Mouse (Mus musculus) gastrocnemius, adult 2 months (tissue): ENCODE data around the gene Sirt7. TPM values are rescaled to one million over a fixed set of nuclear protein-coding genes. Genes with fewer than 3 reads are reported as not detected.
A peak's percentile ranks its signal among the peaks of the same experiment; 100 is the strongest.

Experiments
- DNase-seq: peaks from one replicate; pipeline ENCODE4 v3.0.0; 2022
- H3K27ac ChIP-seq: fragments of 200-600 bp; 2 replicates; pipeline ENCODE4 v1.8.1; 2022; ENCODE audit warnings: mild to moderate bottlenecking
- H3K4me3 ChIP-seq: fragments of 200-600 bp; 2 replicates; pipeline ENCODE4 v1.8.1; 2022; ENCODE audit warnings: mild to moderate bottlenecking, moderate library complexity
- CTCF ChIP-seq: fragments of 200-600 bp; IDR thresholded peaks from 2 replicates; pipeline ENCODE4 v1.8.1; 2022; ENCODE audit warnings: antibody characterized with exemption, mild to moderate bottlenecking, moderate library complexity
- intact Hi-C: fragments of 180-260 bp; cut with DNase I; formaldehyde crosslinking; loops from one replicate; pipeline ENCODE4 v1.15.1; 2025
- microRNA-seq: library from miRNA; unstranded; fragments of <30 nt; microRNA quantifications from one replicate; pipeline ENCODE4 v1.2.0, GENCODE M21; 2021
- total RNA-seq, 2 experiments: library from RNA; stranded (reverse); gene quantifications; 2 replicates each; pipeline ENCODE4 v1.2.3; 2021

Gene Sirt7
- total RNA-seq, 2 experiments from 2014 or later, result 4.1 to 4.7 TPM

GRCm38 (mm10) chr11:120575046-120575445, 50.0 kb downstream of the Sirt7 start:
- intact Hi-C loops, result loop anchor here (5.0 kb wide), 2 partner anchors 33 to 37 kb away; no protein-coding TSS in a partner anchor
- Histone ChIP-seq H3K4me3 (no peak overlapping the region), H3K27ac (no peak overlapping the region)
- TF ChIP-seq CTCF, result no peak
- no peak for DNase-seq

GRCm38 (mm10) chr11:120574278-120574600, 50.8 kb downstream of the Sirt7 start:
- intact Hi-C loops, result no loop called here

GRCm38 (mm10) chr11:120573585-120574277, 51.3 kb downstream of the Sirt7 start:
- no peak for DNase-seq
- no peak for TF ChIP-seq CTCF
- H3K27ac ChIP-seq, result peak overlapping the region; percentile 99
- peak overlapping the region; percentile 76 for H3K4me3 ChIP-seq
- intact Hi-C loops, result no loop called here

More at GRCm38 (mm10) chr11:120574278-120574600, 50.8 kb downstream of the Sirt7 start:
- Histone ChIP-seq H3K4me3 (peak overlapping the region; percentile 76), H3K27ac (peak overlapping the region; percentile 99)
- TF ChIP-seq CTCF, result no peak
- DNase-seq, result no peak

DNA sequence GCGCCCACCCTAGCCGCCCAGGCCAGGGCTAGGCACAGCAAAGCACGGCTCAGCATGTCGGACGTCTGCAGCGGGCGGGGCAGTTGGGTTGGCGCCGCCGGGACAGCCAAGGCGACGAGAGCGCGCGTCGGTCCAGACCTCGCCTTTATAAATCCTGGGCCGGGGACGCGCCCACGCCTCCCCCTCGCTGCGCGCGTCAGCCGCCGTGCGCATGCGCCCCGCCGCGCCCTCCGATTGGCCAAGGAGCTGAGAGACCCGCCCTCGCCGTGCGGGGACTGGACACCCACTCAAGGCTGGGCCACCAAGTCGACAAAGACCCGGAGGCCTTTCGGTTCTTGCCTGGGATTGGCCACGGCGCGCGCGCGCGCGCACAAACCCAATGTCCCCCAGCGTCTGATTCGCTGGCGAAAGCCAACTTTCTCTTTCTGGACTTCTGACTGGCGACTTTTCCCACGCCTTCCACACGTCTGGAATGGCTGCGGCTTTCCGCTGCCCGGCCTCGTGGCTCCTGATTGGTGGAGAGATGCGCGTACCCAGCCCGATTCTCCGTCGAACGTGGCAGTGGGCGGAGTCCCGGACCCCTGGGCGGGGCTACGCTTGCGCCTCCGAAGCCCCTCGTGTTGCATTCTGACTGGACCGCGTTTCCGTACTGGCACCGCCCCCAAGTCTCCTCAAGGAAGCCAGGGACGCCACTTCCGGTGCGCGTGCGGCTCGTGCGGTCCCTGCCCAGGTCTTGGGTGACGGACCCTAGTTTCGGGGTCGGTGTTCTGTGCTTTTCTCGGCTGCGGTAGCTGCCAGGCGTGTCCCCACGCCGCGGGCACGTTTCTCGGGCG, 52.1 kb downstream of the Sirt7 start, which contains the start of gene P4hb:
Gene P4hb, minus strand, starts transcription at position 502 of the 833 bp plus-strand sequence.
- DNase-seq, result peak; percentile 100
- Histone ChIP-seq H3K4me3 (peak within 1 kb of the TSS; percentile 76), H3K27ac (peak within 1 kb of the TSS; percentile 99)
- intact Hi-C loops, result loop anchor here (1.0 kb wide), 1 partner anchor 22 kb away; the partner anchor contains the start of gene Ppp1r27
- TF ChIP-seq CTCF, result no peak

- Histone ChIP-seq H3K4me3 (peak overlapping the region; percentile 76), H3K27ac (peak overlapping the region; percentile 99)
- intact Hi-C loops, result loop anchor here (1.0 kb wide), 1 partner anchor 21 kb away; the partner anchor contains the start of gene Ppp1r27
- DNase-seq, result no peak
- TF ChIP-seq CTCF, result no peak
Measured at GRCm38 (mm10) chr11:120572417-120572751, 52.7 kb downstream of the Sirt7 start.

DNA sequence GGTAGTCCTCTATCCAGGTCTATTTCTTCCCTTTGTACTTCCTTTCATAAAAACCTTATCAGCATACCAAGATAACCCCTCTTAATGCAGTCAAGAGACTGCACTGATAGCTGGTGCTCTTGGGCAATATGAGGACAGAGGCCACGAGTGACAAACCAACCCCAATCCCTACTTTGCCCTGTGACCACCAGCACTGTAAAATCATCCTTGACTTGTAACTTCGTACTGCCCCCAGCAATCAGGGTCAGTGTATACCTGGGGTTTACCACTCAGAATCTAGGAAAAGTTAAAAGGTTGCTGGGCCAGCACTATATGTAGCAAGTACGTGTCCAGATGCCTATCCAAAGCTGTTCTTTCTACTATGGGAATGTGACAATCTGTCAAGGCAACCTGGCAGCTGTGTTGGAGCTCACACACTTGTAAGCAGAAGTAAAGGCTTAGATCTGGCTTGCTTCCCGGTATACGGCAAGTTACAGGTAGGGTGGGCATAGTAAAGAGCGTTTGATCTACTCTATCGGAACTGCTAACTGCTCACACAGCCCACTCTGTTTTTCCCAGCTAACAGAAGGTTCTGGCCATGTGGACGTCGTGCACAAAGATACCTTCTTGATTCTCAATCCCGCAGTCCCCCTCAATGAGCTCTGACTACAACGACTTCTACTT, 53.2 kb downstream of the Sirt7 start:
- DNase-seq, result no peak
- no peak for TF ChIP-seq CTCF
- intact Hi-C loops, result loop anchor here (1.0 kb wide), 1 partner anchor 21 kb away; the partner anchor contains the start of gene Ppp1r27
- Histone ChIP-seq H3K27ac (peak overlapping the region; percentile 99), H3K4me3 (peak overlapping the region; percentile 76)

- intact Hi-C loops, result no loop called here
- peak overlapping the region; percentile 76 for H3K4me3 ChIP-seq
- 0 out of 2 replicates have a peak overlapping the region, but pooled peaks have one; percentile 99 for H3K27ac ChIP-seq
- TF ChIP-seq CTCF, result no peak
- DNase-seq, result no peak
Measured at GRCm38 (mm10) chr11:120571122-120571521, 53.9 kb downstream of the Sirt7 start.

Small RNA genes lying within 50 kb of the gene (microRNA-seq; reads per million reads assigned to microRNA genes)
- gene Mir6936, result not detected

Other genes with a start within 250 kb of the Sirt7 start
- gene Faap100, start 246.5 kb downstream of the Sirt7 start, total RNA-seq, result 10 to 100 TPM; 18.5 to 18.8 TPM
- gene Nploc4, start 187.5 kb downstream of the Sirt7 start, total RNA-seq, result 10 to 100 TPM; 75.8 to 94.9 TPM
- 1 to 10 TPM in 1 of 2 experiments, not detected in 1; 1.1 TPM for gene Tspan10, start 182.6 kb downstream of the Sirt7 start, total RNA-seq
- gene Pde6g, start 171.7 kb downstream of the Sirt7 start, total RNA-seq, result 1 to 10 TPM in 1 of 2 experiments, under 1 TPM in 1; 0.41 to 1.2 TPM
- 10 to 100 TPM; 19.1 to 31.8 TPM for gene Oxld1, start 167.2 kb downstream of the Sirt7 start, total RNA-seq
- gene Ccdc137, start 167.1 kb downstream of the Sirt7 start, total RNA-seq, result 1 to 10 TPM; 5.2 to 7.2 TPM
- 1 to 10 TPM; 5.6 to 6.3 TPM for gene Arl16, start 157.6 kb downstream of the Sirt7 start, total RNA-seq
- 100 to 1,000 TPM; 120 to 177 TPM for gene Mrpl12, start 140.6 kb downstream of the Sirt7 start, total RNA-seq
- 1 to 10 TPM; 2.8 to 4.1 TPM for gene Slc25a10, start 133.4 kb downstream of the Sirt7 start, total RNA-seq
- gene Gcgr, start 94.5 kb downstream of the Sirt7 start, total RNA-seq, result under 1 TPM in 1 of 2 experiments, not detected in 1; 0.33 TPM
- 10 to 100 TPM; 21.7 to 22.1 TPM for gene Mcrip1, start 75.5 kb downstream of the Sirt7 start, total RNA-seq
- 100 to 1,000 TPM; 188 to 418 TPM for gene Ppp1r27, start 74.1 kb downstream of the Sirt7 start, total RNA-seq
- 100 to 1,000 TPM; 201 to 240 TPM for gene P4hb, start 52.0 kb downstream of the Sirt7 start, total RNA-seq
- 10 to 100 TPM; 72.1 to 89.6 TPM for gene Arhgdia, start 43.6 kb downstream of the Sirt7 start, total RNA-seq
- 10 to 100 TPM; 36.0 to 44.7 TPM for gene Alyref, start 26.9 kb downstream of the Sirt7 start, total RNA-seq
- gene Anapc11, start 26.8 kb downstream of the Sirt7 start, total RNA-seq, result 10 to 100 TPM; 45.3 to 58.5 TPM
- gene Npb, start 16.8 kb downstream of the Sirt7 start, total RNA-seq, result under 1 TPM in 1 of 2 experiments, not detected in 1; 0.78 TPM
- gene Pcyt2, start 7.3 kb downstream of the Sirt7 start, total RNA-seq, result 10 to 100 TPM; 30.6 to 39.2 TPM
- gene Mafg, start 8.4 kb upstream of the Sirt7 start, total RNA-seq, result 10 to 100 TPM; 53.1 to 68.2 TPM
- gene Pycr1, start 18.5 kb upstream of the Sirt7 start, total RNA-seq, result 1 to 10 TPM; 3.5 to 3.8 TPM
- gene Myadml2, start 22.9 kb upstream of the Sirt7 start, total RNA-seq, result 100 to 1,000 TPM; 109 to 157 TPM
- gene Notum, start 35.9 kb upstream of the Sirt7 start, total RNA-seq, result not detected
- gene Aspscr1, start 47.7 kb upstream of the Sirt7 start, total RNA-seq, result 10 to 100 TPM; 31.2 to 32.4 TPM
- gene Cenpx, start 88.5 kb upstream of the Sirt7 start, total RNA-seq, result 10 to 100 TPM; 22.1 to 32.3 TPM
- gene Lrrc45, start 88.7 kb upstream of the Sirt7 start, total RNA-seq, result 1 to 10 TPM; 3.6 to 4.4 TPM
- gene Rac3, start 96.2 kb upstream of the Sirt7 start, total RNA-seq, result 1 to 10 TPM in 1 of 2 experiments, under 1 TPM in 1; 0.87 to 1.3 TPM
- 1 to 10 TPM; 6.3 to 8.6 TPM for gene Dcxr, start 102.0 kb upstream of the Sirt7 start, total RNA-seq
- gene Cbr2, start 106.9 kb upstream of the Sirt7 start, total RNA-seq, result 10 to 100 TPM in 1 of 2 experiments, 1 to 10 TPM in 1; 9.1 to 15.4 TPM
- gene Hmga1b, start 137.6 kb upstream of the Sirt7 start, total RNA-seq, result 10 to 100 TPM; 15.7 to 22.2 TPM
- gene Rfng, start 159.0 kb upstream of the Sirt7 start, total RNA-seq, result 10 to 100 TPM; 11.7 to 14.1 TPM
- 10 to 100 TPM; 57.9 to 65.2 TPM for gene Gps1, start 159.0 kb upstream of the Sirt7 start, total RNA-seq
- gene Dus1l, start 171.2 kb upstream of the Sirt7 start, total RNA-seq, result 10 to 100 TPM; 31.2 to 31.5 TPM
- gene Fasn, start 199.3 kb upstream of the Sirt7 start, total RNA-seq, result 10 to 100 TPM in 1 of 2 experiments, 1 to 10 TPM in 1; 6.8 to 20.0 TPM